Mouse (Mus musculus): ENCODE results near the gene Scaf1. TPM values are rescaled to one million over a fixed set of nuclear protein-coding genes. Genes with fewer than 3 reads are reported as not detected.
"Not testable (repeated sequence)": the region's sequence is repeated elsewhere in the genome, so short reads cannot be mapped to it uniquely, and the experiment has no call there.

Scaf1 gene
- total RNA-seq, 2 experiments from 2014 or later: 75.1 to 85.9 TPM

DNA sequence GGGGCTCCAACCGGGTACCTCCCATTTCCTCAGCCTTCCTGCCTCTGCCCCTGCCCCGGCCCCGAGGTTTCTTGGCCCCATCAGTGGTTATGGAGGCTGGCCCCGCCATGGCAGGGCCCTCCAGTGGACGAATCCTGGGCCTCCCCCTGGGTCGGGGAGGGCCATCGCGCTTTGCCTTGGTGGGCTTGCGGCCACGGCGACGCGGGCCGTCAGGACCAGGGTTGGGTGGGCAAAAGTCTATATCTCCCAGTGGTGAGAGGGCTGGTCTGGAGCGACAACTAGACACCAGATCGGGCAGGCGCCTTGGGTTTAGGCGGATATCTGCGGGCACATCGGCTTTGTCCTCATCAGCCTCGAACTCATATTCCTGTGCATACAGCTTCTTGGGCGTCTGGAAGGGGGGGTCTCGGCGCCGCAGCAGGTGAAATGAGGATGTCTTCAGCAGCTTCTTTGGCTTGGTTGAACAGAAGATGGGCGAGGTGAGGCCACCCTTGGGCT is 30.7 kb upstream of the Scaf1 start:
- DNase-seq (ENCODE audit: low spot score in 2 of 2): no peak

DNA sequence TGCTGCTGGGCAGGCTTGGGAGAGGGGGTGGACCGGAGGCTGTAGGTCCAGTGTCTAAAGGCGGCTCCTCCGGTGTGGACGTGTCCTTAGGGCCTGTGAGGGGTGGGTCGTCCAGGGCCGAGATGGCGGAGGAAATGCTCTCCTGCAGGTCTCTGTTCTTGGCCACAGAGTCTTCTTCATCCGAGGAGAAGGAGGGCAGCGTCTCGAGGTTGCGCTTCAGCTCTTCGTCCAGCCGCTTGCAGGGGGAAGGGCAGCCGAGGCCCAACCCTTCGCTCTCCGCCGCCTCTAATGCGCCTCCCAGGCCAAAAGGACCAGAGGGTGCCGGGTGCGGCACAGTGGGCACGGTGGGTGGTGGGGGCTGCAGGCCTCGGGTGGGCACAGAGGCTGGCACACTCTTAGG is 29.6 kb upstream of the Scaf1 start:
- DNase-seq (ENCODE audit: low spot score in 2 of 2): no peak

DNA sequence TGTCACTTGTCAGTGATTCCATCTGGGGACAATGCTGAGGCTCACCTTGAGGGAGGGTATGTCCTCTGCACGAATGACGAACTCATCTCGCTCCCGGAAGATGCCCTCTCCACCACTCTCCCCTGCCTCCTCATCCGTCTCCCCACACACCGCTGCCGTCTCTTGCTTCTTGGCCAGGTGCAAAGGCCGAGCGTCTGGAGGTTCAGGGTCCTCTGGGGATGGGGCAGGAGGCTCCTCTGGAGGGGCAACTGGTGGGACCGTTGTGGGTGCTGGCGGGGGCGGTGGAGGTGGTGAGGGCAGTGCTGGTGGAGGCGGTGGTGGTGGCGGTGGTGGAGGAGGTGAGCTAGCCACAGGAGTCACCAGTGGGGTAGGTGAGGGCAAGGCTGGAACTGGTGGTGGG is 27.1 kb upstream of the Scaf1 start:
- DNase-seq (ENCODE audit: low spot score in 2 of 2): no peak

DNA sequence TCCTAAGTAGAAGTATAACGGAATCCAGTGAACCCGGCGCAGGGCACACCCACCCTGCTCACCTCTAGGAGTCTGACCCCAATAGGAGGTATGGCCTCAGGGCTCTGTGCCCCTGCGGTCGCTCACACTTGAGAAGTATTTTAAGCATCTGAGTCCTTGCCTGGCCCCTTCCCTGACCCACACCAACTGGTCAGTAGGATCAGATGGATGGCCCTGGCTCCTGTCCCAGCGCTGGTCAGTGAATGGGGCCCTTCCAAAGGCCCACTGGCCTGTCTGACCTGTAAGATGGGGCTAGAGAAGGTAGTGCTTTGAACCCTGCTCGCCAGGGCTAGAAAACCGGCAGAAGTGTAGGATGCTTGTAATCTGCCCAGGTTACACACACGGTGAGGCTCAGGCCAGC is 24.7 kb upstream of the Scaf1 start:
- no peak for DNase-seq (ENCODE audit: low spot score in 2 of 2)

DNA sequence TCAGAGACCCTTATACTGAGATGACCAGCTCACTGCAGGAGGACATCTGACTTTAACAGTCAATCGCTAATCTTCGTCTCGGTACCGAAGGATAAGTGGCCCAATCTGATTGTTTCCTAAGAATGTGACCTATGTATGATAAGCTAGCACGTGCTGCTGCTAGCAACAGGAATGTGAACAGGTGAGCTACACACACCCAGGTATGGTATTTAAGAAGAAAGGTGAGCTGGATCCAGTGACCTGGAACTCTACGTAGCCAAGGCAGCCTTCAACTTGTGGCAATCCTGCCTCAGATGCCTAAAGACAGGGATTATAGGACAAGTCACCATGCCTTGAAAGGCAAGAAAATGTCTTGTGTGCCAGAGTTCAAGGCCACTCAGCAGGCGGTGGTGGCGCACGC is 22.2 kb upstream of the Scaf1 start:
- no peak for DNase-seq (ENCODE audit: low spot score in 2 of 2)

DNA sequence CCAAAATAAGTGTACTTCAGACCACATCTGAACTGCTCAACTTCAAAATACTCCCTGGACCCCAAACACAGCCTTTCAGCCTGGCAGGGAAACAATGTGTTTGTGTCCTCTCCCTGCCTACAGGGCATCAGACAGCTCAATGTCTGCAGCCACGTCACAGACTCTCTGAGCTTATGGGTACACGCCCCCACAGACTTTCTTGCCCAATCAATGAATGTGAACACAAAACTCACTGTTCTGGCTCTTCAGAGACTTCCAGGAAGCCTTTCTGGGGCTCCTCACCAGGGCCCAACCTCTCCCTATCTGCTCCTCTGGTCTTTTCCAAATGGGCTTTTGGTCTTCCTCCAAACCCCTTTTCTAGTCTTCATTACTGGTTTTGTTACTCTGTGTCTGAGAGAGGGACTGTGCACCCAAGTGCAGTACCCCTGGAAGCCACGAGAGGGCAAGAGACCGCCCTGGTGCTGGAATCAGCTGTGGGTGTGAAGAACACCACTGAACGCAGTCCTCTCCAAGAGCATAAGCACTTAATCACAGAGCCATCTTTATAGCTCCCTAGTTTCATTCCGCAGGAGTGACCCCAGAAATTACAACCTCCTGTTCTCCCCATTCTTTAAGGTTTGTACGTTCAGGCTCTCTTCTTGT is 21.7 kb upstream of the Scaf1 start:
- peak; percentile 60 to 66 for DNase-seq (ENCODE audit: low spot score in 2 of 2)

DNA sequence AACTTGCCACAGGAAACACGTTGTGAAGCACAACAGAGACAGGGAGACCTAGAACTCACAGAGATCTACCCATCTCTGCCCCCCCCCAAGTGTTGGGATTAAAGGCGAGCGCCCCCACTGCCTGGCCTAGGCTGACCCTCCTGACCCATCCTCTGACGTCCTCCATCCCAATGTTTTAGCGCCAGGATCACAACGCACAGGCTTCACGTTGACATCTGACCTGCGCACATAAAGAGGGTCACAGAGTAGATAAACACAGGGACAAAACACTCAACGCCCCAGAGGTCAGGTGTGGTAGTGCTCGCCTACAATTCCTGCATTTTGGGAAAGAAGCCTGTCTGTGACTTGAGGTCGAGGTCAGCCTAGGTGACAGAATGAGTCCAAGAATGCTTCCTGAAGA is 20.5 kb upstream of the Scaf1 start:
- no peak for DNase-seq (ENCODE audit: low spot score in 2 of 2)

DNA sequence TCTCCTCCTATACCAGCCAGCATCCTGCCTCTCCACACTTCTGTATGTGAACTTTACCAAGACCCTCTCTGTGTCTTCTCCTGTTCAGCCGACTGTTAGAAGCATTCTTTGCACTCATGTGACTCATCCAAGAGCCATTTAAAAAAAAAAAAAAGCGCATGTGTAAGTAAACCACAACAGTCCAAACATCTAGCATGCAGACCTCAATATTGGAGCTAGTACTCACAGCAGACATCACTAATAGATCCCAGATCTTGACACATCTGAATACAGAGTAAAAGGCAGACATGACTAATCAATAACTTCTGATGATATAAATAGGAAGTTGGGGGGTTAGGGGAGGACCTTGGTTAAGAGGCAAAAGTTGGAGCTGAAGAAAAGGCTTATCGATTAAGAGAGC is 19.5 kb upstream of the Scaf1 start:
- no peak for DNase-seq (ENCODE audit: low spot score in 2 of 2)

DNA sequence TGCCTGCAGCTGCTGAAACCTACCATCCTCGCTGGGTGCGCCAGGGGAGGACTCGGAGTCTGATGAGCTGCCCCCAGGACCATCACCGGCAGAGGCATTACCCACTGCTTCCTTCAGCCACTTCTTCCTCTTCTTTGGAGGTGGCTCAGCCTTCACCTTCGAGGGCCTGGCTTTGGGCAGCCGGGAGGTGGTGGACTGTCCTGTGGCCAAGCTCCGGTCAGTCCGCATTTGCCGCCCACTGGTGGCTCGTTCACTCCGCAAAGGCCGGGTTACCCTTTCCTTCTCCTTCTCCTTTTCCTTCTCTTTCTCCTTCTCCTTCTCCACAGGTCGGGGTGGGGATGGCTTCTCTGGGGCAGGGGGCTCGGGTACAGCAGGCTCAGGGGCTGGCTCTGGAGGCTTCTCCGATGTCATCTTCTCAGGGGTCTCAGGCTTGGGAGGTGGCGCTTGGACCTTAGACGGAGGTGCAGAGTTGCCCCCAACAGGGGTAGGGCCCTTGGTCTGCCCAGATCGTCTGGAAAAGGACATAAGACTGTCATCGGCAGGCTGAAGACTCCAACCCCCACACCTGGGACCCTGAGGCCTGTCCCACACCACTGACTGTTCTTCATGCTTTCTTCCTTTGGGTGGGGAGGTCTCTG is 17.7 kb upstream of the Scaf1 start:
- DNase-seq (ENCODE audit: low spot score in 2 of 2): no peak

DNA sequence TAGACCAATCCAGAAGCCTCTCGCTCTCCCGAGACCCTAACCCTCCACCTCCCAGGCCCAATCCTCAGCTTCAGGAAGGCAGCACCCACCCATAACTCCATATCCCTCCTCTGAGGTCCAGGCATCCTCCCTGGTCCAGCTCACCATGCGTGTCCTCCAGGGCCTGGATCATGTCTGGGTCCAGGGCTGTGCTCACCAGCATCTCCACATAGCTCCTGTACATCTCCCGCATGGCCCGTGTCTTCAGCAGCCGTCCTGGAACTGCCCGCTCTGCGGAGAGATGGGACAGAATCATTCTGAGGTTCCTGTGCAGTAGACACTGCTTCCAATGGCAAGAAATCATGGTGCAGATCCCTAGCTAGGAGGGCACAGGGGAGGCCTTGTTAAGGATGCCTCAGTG is 14.7 kb upstream of the Scaf1 start:
- DNase-seq (ENCODE audit: low spot score in 2 of 2): no peak

DNA sequence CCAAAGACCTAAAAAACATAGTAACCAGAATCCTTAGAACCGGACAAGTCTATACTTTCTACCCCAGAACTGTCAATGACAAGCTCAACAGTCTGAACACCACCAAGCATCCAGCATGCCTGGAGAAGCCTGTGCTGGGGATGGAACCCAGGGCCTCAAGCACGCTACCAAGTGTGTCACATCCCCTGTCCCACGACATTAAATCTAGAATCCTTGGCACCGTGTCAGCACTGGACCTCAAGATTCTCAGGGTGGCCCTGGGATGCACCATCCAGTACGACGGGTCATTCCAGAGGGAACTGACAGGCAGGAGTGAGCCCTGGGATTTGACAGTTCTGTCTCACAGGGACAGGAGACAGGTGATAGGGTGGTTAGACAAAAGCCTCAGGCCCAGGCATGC is 13.8 kb upstream of the Scaf1 start:
- DNase-seq (ENCODE audit: low spot score in 2 of 2): no peak

DNA sequence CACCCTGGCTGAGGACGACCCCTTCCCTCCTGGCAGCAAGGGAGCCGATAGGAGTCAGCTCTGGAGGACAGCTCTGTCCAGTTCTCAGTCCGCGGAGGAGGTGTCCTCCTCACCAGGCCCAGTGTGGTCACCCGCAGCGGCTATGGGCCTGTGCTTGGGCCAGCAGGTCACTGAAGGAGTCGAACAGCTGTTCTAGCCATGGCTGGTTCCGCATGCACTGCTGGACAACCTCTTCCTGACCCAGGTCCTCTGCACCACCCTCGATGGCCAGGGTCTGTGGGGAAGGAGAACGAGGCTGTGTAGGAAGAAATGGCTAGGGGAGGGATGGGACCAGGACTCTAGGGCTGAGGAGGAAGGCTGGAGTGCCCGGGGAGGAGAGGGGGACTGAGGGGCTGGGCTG is 12.2 kb upstream of the Scaf1 start:
- no peak for DNase-seq (ENCODE audit: low spot score in 2 of 2)

DNA sequence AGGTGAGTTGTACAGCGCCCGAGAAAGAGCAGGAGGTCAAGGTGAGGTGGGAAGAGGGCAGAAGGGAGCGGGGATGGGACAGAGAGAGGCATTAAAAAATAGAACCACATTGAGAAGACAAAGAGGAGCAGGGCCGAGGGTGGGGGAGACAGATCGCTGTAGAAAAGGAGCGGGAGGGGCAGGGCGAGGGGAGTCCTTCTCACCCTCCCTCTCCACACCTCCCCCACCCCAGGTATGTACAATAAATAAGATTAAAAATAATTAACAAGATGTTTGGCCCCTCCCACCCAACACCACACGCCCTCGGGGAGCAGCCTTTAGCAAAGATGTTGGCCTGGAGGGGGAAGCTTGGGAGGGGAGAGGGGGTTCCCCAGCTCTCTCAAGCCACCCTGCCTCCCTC is 11.6 kb upstream of the Scaf1 start:
- no peak for DNase-seq (ENCODE audit: low spot score in 2 of 2)

DNA sequence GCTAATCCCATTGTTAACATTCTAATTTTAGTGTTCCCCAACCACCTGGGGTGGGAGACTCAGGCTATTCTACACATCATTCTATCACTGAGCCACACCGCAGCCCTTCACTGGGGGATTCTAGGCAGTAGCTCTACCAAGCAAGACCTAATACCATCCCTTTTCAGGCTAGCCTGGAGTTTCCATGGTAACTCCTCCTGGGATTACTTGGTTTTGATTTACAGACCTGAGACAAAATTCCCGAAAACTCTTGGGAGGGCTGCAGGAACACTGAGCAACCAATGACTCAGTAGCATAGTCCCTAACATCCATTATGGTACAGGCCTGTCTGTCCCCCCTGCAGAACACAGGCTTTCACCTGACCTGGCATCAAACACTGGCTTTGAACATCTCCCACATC is 10.1 kb upstream of the Scaf1 start:
- DNase-seq (ENCODE audit: low spot score in 2 of 2): no peak

DNA sequence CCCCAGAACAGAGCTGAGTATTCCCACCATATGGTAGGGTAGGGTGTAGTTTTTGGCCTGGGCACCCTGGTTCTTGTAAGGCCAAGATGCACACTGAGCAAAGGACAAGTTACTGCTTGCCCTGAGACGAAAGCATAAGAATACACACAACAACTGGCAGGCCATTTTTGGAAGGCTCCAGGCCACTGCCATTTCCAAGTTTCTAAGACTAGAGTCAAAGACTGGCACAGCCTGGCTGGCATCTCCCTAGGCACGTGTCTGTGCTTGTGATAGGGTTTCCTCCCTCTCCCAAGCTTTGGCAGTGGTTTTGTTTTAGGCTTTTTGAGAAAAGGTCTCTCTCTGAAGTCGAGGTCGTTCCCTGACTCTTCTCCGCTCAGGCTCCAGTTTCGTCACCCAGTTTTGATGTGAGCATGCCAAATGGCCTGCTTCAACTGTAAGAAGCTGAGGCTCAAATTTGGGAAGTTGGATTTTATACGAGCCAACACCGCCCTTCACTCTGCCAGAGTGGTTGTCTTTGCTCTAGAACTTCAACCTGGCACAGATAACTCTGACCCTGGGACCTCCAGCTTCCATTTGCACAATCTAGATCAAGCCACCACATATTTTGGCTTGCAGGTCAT is 9.5 kb upstream of the Scaf1 start:
- DNase-seq (ENCODE audit: low spot score in 2 of 2): peak in 1 of 2 experiments; percentile 45

DNA sequence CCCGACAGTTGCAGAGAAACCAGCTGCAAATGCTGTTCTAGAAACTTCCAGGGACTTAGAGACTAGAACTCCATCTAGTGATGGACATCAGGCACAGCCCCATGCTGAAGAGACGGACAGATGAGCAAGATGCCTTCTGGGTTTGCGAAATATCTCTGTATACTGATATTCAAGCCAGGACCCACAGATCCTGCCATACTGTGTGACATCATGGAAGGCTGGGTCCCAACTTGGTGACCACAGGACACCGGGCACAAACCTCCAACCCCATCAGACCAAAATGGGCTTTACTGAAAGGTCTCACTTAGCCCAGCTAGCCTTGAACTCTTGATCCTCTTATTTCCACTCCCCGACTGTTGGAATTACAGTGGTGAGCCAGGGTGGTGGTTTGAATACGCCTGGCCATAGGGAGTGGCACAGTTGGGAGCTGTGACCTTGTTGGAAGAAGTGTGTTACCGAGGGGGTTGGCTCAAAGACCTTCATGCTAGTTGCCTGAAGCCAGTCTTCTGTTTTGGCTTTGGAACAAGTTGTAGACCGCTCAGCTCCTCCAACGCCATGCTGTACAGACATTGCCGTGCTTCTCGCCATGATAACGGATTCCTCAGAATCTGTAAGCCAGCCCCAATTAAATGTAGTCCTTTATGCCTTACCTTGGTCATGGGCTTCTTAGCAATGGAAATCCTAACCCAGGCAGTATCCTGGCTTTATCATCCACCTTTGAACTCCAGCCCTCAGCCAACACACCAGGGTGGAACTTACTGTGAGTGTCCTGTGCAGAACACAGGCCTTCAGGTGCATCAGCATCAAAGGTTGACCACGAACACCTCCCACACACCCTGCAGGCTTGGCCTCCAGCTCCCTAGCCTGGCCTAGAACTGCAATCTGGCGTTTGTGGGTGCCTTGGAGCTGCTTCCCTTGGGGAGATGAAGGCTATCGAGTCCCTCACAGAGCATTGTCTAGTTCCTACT is 8.4 kb upstream of the Scaf1 start:
- DNase-seq (ENCODE audit: low spot score in 2 of 2): no peak

DNA sequence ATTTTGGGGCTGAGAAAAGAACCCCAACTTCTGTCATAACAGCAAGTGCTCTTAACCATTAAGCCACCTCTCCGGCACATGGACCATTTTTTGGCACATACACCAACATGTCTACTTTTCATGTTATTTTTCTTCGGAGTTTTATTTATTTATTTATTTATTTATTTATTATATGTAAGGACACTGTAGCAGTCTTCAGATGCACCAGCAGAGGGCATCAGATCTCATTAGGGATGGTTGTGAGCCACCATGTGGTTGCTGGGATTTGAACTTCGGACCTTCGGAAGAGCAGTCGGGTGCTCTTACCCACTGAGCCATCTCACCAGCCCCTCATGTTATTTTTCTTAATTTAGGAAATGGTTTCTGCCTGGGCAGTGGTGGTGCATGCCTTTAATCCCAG is 7.5 kb upstream of the Scaf1 start:
- DNase-seq (ENCODE audit: low spot score in 2 of 2): not testable (repeated sequence)

DNA sequence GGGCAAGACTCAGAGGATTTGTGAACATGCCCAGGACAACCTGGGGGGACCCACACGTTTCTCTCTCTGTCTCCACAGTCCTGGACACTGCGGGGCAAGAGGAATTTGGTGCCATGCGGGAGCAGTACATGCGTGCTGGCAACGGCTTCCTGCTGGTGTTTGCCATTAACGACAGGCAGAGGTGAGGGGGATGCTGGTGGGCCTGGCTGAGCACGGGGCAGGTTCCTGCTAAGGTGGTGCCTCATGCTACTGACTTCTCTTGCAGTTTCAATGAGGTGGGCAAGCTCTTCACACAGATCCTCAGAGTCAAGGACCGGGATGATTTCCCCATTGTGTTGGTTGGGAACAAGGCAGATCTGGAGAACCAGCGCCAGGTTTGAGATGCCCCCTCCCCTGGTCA is 4.1 kb upstream of the Scaf1 start:
- no peak for DNase-seq (ENCODE audit: low spot score in 2 of 2)

DNA sequence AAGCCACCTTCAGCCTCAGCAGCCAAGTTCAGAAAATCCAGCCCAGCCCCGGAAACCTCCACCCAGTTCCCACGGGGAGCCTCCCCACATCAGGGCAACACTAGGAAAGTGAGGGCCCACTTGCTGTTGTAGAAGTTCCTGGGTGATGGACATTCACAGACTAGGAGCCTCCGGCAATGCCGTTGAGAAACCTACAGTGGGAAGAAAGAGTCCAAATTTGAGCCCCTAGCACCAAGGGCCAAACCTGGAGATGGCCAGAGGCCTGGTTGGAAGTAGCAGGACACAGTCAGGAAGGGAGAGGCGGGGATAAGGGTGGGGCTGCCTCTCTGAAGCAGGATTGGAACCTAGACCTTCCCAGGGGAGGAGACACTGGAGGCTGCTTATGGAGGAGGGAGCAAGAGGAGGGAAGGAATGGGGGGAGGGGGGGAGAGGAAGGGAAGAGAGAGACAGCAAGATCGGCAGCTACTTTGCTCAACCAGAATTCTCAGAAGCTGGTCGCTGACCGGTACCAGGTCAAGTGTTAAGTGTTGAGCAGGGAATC is 2.9 kb upstream of the Scaf1 start:
- DNase-seq (ENCODE audit: low spot score in 2 of 2): peak in 1 of 2 experiments; percentile 56

DNA sequence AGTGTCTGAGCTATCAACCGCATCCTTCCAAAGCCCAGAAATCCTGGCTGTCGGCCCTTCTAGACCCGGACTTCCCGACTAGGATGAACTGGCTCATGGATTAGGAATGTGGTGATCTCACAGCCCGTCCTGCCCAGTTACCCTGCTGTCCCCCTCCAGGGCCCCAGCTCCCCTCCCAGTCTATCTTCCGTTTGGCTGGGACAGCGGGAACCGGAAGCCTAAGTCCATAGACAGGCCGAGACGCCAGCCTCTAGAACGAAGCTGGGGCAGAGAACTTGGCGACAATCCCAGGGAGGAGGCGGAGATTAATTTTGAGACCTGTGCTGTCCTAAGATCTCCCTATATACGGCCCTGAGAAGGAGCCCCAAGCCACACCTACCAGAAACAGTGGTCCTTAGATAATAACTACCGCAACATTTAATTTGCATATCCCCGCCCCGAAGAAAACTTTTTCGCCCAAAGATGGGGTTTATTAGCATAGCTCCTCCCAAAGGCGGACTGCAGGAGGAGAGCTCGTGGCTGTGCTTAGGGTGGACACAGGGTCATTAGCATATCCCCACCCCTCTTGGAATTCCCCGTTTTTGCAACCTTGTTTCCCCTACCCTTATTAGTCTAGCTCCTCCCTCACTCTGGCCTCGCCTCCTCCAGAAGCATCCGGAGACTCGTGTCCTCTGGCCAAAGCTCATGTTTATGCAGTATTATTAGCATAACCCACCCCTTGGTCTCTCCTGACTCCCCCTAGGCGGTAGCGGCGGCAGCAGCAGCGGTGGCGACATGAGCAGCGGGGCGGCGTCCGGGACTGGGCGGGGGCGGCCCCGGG is 1.3 kb upstream of the Scaf1 start, which contains the start of gene Rras:
TSS of gene Rras (plus strand) at position 720 of the 820 bp plus-strand sequence.
- DNase-seq (ENCODE audit: low spot score in 2 of 2): peak; percentile 78 to 80
